Mouse (Mus musculus) urinary bladder, postnatal 25 days (tissue): ENCODE measurements at regions not wholly inside any gene's neighbourhood (a gene's known extent, or its start where the extent isn't known, plus 50 kb on each side); places are given as distances from the start of the nearest gene placed in this dataset.

ENCODE experiments used
- DNase-seq: peaks from one replicate; pipeline ENCODE4 v3.0.0; 2022; ENCODE audit warnings: low spot score

DNA sequence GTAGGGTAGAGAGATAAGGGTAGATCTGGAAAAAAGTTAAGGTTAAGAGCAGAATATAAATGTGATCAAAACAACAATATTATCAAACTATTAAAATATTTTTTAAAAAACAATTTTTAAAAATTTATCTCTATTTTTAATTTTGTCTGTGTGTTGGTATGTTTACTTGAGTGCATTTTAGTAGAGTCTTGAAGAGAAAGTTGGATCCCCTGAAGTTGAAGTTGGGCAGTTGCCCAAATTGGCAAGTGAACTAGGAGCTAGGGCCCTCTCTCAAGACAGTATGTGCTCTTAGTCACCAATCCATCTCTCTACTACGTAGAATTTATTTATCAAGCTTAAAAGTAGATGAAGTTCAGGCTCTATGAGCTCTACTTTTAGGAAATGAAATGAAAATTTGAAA lies 59.9 kb downstream of the Adamts1 start:
- DNase-seq = no peak

DNA sequence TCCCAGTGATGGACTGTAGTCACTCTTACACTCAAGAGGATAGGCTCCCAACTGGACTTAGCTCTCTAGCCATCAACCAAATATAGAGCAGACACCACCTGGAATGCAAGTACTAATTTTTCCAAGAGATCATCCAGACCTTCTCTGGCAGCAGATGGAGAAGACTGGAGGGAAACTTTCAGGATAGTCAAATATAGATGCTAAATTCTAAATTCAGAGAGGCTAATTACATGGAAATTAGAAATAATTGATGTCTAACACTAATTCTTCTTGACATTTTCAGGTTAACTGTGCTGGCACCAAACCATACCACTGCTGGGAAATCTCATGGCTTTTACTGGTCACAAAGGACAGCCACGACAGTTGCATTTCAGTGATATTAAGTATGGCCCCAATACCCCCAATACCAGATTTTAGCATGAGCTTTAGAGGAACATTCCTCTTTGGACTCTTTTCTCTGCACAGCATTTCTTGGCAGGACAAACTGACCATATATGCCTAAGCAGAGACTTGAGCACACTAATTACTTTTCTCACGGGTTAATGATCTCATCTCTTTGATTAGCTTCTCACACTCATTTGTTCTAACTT lies 64.2 kb downstream of the Adamts1 start:
- no peak for DNase-seq

DNA sequence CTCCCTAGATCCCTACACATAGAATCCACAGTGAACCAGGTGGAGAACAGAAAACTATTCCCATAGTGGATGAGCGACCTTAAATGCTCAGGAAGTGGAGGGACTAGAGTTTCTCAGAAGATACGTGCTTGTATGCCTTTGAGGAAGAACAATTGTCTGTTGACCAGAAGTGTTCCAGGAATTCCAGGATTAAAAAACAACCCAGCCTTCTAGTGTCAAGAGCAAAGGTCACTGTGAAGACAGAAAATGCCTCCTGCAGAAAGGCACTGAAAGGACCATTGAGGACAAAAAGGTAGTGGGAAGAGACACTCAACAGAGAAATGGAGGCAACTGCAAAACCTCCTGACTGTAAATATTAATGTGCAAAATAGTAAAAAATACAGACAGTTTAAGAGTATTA lies 74.9 kb downstream of the Adamts1 start:
- DNase-seq = no peak

DNA sequence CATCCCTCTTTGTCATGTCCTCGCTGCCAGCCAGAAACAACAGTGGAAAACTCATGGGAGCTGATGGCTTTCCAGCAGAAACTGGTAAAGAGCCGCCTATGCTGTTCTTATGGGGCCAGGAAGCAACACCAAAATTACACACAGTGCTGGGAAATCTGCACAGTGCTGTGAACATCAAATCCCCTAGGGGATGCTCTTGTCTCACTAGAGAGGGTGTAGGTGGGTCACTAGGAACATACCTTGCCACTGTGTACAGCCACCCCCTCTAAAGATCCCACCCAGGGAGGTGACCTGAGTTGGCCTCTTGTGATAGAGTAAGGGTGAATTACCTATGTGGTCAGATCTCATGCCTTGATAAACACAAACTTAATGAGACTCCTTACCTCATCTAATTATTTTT lies 80.9 kb downstream of the Adamts1 start:
- DNase-seq = no peak

DNA sequence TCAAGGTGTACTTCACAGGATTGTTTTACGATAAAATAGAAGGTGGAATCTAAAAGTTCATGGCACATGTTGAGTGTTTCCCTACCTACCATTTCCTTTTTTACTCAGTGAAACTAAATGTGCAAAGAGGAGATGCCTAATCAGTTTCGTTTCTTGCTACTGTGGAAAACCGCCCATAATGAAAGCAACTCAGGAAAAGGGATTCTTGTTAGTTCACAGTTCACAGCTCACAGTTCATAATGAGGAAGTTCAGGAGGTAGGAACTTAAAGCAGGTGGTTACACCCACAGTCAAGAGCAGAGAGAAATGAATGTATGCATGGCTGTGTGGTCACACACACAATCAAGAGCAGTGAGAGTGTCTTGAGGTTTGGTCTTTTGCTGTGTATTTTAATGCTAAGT lies 90.6 kb downstream of the Adamts1 start:
- DNase-seq = no peak

DNA sequence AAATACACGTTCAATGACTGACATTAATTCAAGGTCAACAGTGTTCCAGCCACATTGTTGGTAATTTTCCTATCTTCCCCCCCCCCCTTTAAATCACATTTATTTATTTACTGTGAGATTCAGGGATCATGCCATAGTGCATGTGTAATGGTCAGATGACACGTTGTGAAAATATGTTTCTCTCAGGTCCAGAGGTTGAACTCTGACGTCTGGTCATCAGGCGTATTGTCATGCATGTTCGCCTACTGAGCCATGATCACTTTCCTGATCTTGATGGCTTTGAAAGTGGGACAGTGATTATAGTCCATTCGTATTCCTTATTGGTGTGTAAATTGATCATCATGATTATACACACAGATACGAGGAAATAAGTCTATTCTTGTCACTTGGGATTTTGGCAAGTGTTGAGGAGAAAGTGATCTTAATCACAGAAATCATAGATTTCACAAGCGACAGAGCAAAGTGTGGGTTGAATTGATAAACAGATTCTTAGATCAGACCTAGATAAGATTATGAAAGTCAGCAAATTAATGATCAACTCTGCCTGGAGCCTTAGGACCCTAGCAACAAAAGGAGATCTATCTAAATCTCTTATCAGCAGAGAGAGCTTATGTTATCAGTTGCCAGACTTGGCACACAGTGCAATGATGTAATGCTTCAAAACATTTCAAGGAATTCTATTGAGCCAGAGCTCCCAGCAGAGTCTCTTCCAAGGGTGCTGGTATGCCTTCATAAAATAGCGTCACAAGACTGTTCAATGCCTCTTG lies 98.5 kb downstream of the Adamts1 start:
- DNase-seq = no peak

DNA sequence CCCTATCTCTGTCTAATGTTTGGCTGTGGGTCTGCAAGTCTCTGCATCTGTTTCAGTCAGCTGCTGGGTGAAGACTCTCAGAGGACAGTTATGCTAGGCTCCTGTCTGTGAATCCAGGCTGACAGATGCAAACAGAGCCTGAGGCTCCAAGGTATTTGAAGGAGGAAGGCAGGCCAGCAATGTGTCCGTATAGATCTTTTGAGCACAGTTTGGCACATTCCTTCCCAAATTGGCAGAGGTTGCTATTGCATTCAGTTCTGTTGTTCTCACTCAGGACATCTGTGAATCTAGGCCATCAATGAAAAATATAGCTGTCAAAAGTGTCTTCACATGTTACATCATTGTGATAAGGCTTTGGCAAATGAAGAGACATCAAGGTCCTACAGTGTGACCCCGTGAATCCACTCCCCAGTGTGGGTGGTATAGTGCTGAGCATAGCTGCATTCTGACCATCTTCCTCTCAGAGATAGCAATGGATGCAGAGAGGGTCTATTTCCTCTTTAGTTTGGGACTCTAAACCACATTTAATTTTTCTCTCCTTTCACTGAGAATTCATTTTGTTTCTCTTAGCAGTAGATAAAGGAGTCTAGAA lies 99.9 kb downstream of the Adamts1 start:
- no peak for DNase-seq

DNA sequence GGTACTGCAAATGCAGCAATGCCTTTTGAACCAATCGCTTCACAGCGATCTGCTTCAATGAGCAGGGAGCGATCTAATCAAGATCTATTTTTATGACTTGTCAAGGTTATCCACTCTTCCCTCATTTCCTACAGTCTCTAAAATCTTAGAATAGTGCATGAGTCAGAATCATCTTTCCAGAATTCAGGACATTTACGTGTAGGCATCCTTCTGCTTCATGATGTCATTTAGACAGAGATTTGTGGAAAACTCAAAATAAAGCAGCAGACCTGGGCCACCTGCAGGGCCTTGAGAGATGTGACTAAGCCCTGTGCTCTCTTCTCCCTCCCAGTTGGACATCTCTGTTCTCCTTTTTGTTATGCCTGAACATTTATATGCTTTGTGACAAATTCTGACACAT lies 103.6 kb downstream of the Adamts1 start:
- no peak for DNase-seq

DNA sequence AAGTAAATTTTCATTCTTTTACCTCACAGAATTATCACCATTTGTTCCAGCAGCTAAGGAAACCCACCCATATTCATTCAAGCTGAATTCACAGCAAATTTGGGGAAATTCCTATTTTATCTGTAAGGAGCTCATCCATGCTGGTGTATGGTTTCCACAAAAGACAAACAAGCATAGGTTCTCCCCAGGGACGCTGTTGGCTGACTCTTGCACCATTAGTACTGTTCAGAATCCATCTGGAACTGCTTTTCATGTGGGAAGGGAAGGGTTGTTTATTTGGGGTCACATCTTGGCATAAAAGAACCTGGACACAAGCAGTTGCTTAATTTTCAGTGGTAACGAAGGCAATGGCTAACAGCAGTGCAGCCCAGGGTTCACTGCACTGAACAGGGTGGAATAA lies 120.2 kb downstream of the Adamts1 start:
- DNase-seq = no peak

DNA sequence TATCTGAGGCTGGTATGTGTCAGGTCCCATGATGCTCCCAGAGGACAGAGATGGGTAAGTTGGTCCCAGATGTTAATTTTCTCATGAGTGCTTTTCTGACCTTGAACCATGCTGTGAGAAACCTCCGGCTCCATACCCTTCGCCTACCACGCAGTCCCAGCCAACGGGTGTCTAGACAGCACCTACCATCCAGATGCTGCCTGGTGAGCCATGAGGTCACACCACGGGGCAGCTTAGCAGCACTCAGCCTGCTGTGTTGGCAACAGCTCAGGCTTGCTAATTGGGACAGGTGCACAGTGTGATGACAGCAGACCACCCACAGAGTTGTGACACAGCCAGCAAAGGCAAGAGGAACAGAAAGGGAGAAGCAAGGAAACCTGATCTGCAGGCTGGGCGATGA lies 122.6 kb downstream of the Adamts1 start:
- no peak for DNase-seq

DNA sequence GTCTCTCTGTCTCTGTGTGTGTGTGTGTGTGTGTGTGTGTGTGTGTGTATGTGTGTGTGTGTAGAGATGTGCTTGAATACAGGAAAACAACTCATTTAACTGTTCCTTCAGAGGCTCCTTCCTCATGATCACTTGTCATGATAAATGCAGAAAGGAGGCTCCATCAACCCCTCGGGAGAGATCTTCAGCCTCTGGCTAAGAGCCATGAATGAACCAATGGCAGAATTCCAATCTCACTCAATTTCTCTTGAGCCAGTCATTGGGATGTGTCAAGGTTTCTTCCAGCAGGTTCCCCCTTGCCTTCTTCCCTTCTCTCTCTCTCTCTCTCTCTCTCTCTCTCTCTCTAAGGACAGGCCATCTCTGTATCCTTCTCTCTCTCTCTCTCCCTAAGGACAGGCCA lies 124.1 kb downstream of the Adamts1 start:
- no peak for DNase-seq

DNA sequence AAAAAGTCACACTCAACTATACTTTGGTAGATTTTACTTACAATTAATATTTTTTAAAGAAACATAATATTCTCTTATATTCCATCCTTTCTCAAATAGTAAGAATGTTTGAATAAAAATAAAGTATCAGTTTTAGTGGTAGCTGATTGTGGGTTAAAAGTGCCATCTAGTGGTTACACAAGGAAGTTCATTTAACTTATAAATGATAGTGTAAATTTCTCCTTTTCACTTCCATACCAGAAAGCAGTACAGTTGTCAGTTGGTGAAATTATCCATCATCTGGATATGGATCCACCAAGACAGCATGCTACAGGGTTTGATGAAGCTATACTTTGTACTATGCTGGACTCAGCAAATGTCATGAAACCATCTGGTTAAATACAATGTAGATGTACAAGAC lies 124.7 kb downstream of the Adamts1 start:
- no peak for DNase-seq

DNA sequence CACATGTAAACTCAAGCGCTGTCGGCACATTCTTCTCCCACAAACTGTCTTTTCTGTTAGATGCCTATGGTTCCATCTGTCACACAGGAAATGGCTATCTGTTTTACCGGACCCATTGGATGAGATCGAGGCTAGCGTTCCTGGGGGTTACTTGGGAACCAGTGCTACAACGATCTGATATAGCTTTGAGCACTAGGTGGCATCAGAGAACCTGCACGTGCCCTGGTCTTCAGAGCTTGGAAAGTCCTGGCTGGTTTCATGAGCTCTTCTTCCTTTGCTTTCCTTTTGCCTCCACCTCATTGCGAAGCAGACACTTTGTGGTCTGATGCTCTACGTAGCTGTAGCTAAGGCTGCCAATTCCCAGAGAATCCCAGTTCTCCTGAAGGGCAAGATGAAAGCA lies 123.8 kb upstream of the Cyyr1 start:
- DNase-seq = peak; percentile 23

DNA sequence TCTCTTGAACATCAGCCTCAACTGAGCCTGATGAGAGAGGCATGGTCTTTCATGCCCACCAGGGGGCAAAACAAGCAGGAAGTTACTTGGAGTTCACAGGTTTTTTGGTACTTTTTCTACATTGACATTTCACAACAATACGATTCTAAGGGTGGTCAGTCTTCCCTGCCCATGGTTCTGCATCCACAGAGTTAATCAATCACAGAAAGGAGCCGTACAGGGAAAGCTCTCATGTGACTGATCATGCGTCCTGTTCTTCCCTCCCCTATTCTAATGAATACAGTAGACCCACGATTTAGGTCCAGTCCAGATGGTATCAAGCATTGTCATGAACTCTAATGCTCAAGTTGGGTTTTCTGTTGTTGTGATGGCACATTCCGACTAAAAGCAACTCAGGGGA lies 115.6 kb upstream of the Cyyr1 start:
- DNase-seq = no peak

DNA sequence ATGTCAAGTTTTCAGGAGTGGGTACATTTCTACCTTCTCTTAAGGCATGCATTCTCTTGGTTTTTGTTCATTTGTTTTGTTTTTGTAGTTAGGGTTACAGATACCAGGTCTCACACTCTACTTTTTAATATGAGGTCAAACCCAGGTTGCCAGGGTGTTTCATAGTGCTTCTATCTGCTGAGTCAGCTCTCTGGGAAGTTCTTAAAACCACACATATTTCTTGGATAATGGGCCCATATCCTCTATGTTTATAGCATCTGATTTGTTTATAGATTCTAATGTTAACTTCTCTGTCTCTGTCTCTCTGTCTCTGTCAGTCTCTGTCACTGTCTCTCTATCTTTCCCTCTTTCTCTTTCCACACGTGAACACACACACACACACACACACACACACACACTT lies 114.6 kb upstream of the Cyyr1 start:
- DNase-seq = no peak

DNA sequence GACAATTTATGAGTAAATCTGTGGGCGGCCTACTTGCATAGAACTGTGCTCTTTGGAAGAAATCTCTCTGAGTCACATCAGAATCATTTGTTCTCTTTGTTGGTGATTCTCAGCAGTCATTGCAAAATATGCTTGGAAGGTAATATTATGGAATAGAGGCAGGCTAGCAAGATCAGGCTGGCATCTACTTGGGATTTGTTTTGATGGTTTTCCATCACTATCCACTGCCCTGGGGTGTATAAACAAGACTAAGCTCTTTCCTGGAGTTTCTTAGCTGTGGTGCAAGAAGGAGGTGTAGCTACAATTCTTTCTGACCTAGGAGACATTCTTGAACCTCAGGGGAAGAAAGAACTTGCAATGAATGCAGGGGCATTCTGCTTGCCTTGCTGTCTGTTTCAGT lies 96.3 kb upstream of the Cyyr1 start:
- no peak for DNase-seq

DNA sequence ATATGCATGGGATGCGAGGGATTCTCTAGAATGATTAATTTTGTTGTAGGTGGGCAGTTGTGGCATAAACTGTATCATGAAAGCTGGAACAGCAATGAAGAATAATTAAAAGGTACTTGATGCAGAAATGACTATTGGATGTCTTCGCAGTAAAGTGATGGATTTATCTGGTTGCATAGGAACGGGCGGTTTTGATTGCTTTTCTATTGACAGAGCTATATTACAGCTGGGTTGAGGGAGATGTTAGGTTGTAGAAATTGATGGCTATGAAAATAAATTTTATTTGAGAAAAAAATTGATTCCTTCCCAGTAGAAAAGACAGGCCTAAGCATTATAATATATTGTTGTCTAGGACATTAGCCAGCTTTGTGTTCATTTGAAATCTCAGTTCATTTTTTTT lies 87.8 kb upstream of the Cyyr1 start:
- no peak for DNase-seq

DNA sequence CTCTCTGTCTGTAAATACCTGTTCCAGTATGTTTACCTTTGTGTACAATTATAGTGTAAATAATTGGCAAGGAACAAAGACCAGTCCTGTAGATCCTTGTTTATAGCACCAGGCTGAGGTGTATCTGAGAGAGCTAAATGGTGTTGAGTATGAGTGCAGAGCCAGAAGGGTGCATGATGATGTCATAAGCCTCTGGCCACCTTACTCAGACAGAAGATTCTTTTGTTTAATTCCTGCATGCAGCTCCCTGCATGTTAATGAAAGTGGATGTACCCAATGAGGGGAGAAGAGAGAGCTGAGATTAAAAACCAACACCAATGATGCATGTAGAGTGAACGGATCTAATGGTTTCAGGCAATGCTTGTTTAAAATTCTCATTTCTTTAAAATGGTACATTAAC lies 83.9 kb upstream of the Cyyr1 start:
- DNase-seq = no peak

DNA sequence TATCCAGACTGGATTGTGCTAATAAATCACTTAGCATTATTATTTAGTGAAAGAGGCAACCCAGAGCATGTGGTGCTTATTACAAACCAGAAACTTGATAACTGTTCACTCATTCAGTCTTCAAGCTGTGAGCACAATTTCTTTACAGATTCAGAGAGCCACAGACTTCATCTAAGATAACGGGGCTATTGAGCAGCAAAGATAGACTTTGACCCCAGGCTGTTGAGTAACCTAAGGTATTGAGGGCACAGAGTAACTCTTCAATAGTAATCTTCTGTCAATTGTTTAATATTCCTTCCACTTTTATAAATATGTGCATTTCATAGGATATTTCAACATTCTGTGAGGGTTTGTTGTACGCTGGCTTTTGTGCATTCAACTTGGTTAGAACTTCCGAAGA lies 76.5 kb upstream of the Cyyr1 start:
- DNase-seq = no peak

DNA sequence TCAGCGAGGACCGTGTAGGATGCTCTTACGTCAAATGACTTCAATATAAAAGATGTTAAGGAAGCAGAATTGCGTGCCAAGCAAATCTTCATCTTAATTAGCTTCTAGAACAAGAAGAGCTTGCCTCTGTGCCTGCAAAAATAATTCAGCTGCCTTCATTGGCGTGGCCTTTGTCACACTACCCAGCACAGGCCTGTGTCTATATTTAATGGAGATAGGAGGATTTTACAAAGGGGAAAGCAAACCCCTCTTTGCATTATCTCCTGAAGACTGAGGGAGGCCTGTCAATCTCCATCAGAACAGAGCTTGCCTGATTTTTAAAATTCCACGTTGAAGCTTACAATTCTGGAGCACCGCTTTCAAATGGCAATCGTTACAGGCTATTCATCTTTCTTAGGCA lies 71.3 kb upstream of the Cyyr1 start:
- no peak for DNase-seq

DNA sequence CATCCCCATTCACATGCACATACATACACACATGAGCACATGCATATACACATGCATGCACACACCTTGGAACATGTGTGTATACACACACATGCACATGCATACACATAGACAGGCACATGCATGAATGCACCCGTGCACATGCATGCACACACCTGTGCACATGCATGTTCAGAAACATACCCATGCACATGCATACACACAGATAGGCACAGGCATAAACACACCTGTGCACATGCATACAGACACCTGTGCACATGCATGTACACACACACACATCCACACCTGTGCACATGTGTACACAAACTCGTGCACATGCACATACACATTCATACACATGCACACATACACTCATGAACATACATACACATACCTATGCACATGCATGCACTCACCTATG lies 50.9 kb upstream of the Cyyr1 start:
- DNase-seq = no peak
